Mouse (Mus musculus) megakaryocyte-erythroid progenitor cell, adult 5-6 weeks (primary cell): ENCODE data around the gene Lta. TPM values are rescaled to one million over a fixed set of nuclear protein-coding genes. Genes with fewer than 3 reads are reported as not detected.
"Not testable (repeated sequence)": the region's sequence is repeated elsewhere in the genome, so short reads cannot be mapped to it uniquely, and the experiment has no call there.

Experiments
- ATAC-seq: replicated peaks from 2 replicates; pipeline ENCODE4 v1.8.0; 2016; ENCODE audit warnings: mild to moderate bottlenecking, inconsistent platforms; ENCODE audit not compliant: severe bottlenecking, poor library complexity, low FRiP score, low TSS enrichment
- total RNA-seq, 2 experiments: library from RNA; stranded (forward) in 1 of 2; stranded (reverse) in 1 of 2; fragments of 200-1000, 215-1000 nt in 1 of 2; fragments of >200 nt in 1 of 2; fragmentation: Nextera tagmentation in 1 of 2; gene quantifications; 2 replicates each; pipeline ENCODE4 v1.2.3; 2014 to 2017

Gene Lta
- total RNA-seq, 2 experiments from 2014 or later: not detected

GRCm38 (mm10) chr17:35241305-35242014 lies 36.3 kb upstream of the Lta start, which contains the start of gene Ddx39b:
Gene Ddx39b, plus strand, starts transcription at chr17:35241746.
- ATAC-seq: peak; percentile 70

GRCm38 (mm10) chr17:35240384-35241304 lies 35.5 kb upstream of the Lta start:
- no peak for ATAC-seq

DNA sequence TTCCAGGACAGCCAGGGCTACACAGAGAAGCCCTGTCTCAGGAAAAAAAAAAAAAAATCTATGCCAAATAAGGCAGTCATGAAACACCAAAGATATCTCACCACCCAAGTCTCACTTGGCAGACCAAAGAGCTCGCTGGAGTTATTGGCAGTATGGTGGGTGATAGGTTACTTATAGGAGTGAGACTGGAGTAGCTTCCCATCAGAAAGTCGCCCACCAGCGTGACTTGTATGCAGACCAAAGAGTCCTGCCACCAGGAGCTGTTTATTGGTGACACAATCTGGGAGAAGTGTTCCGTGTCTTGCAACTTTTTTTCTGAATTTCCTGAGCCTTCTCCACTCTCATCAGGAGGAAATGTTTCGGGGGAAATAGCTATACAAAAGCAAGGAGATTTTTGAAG lies 34.5 kb upstream of the Lta start:
- no peak for ATAC-seq

- ATAC-seq: no peak
These were observed 32.4 kb upstream of the Lta start for GRCm38 (mm10) chr17:35237504-35237903.

GRCm38 (mm10) chr17:35236996-35237395 lies 31.8 kb upstream of the Lta start:
- ATAC-seq: no peak

GRCm38 (mm10) chr17:35236390-35236746 lies 31.2 kb upstream of the Lta start:
- peak; percentile 74 for ATAC-seq

DNA sequence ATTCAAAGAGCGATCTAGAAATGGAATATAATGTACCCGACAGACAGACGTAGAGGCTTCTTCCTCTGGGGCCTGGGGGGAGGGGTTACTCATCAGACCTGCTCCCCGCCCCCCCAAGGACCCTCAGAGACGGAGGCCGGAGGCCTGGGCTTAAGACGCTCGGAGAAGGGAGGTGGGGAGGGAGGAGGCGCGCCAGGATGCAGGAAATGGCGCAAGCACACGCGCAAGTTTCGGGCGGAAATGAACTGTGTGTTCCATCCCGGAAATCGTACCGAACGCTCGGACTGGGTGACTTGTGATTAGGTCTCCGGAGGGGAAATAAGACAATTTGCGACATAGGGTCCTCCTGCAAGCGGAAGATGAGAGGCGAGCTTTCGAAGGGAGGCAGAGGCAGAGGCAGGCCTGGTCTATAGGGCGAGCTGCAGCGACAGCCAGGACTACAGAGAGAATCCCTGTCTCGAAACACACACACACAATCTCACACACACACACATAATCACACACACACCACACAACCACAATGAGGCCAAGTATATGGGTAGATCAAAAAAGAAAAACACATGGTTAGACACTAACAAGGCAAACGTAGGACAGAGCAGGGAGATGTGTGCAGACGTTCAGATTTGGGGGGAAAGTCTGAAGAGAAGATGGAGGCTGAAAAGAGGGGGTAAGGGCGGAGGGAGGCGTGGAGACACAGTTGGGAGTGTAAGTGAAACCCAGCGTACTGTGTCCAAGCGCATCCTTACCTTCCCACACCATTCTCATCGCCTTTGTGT lies 30.7 kb upstream of the Lta start, which contains the start of gene Nfkbil1:
Gene Nfkbil1 (minus strand): TSS at position 179 of the 776 bp plus-strand sequence.
- peak; percentile 65 for ATAC-seq

- ATAC-seq: no peak
These were observed 29.8 kb upstream of the Lta start for GRCm38 (mm10) chr17:35234903-35235302.

- not testable (repeated sequence) for ATAC-seq
These were observed 28.9 kb upstream of the Lta start for GRCm38 (mm10) chr17:35234090-35234489.

DNA sequence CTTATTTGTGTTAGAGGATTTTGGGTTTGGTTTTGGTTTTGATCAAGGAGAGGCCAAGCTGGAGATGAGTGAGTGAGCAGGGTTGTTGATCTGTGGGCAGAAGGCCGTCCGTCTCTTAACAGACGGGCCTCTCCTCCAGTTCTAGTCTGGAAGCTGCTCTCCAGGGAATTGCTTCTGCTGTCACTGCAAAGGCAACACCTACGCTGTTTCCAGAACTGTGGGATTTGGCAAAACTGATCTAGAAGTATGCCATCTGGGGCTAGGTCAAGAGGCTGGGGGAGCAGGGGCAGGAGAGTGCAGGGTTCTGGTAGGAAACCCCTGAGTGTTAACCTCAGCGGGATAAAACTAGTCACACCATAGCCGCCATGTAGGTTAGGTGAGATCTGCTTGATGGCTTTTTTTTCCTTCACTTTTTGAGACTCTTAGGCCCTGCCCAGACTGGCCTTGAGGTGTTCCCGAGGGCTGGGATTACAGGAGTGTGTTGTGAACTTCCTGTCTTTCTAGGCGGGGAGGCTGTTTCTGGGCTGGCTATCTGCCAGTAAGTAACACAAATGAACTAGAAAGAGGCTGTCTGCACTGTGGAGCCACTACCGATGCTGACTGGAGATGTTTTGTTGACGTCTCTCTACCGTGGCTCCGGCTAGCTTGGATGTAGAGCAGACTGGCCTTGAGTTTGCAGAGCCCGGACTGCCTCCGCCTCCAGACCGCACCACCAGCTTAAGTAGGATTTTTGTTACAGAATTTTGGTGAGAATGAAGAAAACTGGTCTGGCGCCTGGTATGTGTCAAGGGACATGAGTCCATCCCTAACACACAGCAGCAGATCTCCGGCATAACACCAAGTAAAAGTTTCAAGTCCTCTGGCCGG lies 28.2 kb upstream of the Lta start, which contains the start of gene Atp6v1g2:
Gene Atp6v1g2 (plus strand): TSS at position 547 of the 867 bp plus-strand sequence.
- ATAC-seq: no peak

DNA sequence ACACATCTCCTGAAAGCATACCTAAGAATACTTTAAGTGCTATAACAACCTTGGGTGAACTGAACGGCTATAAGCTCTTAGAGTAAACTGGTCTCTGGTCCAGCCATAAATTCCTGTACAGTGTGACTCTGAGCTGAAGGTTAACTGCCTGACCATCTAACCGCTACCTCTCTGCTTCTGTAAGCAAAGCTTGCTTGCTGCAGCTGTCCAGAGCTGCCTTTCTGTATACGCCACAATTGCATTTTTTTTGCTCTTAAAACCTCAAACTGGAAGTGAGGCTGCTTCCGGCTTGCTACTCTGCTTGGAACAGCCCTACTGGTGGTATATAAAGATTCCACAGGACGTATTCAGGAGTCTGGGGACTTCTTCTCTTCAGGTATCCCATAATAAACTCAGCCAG lies 27.5 kb upstream of the Lta start:
- no peak for ATAC-seq

- ATAC-seq: peak; percentile 28; the same call in 1 of the 2 replicates
These were observed 26.9 kb upstream of the Lta start for GRCm38 (mm10) chr17:35232043-35232442.

DNA sequence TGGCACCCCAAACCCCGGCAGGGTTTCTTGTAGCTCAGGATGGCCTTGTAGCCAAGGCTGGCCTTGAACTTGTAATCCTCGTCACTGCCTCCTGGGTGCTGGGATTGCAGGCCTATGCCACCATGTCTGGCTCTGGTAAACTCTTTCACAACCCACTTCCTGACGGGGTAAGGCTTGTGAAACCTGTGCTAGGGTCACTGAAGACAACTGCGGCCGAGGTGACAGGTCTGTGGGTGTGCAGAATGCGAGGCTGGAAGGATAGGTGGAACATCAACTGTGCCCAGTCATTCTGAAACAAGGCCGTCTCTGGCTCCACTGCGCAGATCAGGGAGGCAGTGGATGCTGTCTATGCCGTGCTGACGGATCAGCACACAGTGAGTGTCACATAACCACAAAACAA lies 25.9 kb upstream of the Lta start:
- no peak for ATAC-seq

DNA sequence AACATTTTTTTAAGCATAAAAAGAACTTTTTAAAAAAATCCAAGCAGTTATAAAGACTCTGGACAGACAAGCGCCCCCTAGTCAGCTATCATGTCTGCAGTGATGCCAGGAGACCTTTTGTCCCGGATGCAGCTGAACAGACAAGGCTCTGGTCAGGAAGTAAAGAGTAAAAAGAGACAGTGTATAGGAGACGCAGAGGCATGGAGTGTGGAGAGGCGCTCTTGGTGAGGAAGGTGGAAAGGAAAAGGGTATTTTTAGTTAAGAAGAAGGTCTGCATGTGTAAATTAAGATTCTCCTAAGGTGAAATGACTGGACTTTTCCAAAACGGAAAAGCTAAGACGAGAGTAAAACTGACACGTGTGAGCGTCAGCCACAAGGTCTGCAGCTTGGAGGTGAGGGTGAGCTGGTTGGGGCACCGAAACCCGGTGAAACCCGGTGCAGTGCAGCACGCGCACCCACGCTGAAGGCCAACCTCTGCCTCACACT lies 21.5 kb upstream of the Lta start:
- no peak for ATAC-seq

DNA sequence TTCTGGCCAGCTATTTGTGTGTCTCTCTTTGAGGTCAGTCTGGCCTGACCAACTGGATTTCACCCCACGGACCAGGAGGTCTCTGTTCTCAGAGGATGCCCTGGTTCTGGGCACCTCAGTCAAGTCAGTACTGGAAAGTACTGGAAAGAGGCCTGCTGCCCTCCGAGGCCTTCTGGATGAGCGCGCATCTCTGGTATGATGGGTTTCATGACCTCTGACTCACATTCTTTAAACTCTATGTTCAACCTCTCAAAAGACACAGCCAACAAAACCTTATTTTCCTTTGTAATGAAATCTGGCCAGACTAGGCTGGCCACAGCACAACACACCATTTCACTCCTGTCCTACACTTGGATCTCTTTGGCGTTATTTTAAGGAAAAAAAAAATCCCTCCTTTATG lies 20.3 kb upstream of the Lta start:
- ATAC-seq: no peak

- no peak for ATAC-seq
These were observed 19.5 kb upstream of the Lta start for GRCm38 (mm10) chr17:35224641-35225040.

- ATAC-seq: peak; percentile 26; the same call in 1 of the 2 replicates
These were observed 17.1 kb upstream of the Lta start for GRCm38 (mm10) chr17:35222299-35222698.

DNA sequence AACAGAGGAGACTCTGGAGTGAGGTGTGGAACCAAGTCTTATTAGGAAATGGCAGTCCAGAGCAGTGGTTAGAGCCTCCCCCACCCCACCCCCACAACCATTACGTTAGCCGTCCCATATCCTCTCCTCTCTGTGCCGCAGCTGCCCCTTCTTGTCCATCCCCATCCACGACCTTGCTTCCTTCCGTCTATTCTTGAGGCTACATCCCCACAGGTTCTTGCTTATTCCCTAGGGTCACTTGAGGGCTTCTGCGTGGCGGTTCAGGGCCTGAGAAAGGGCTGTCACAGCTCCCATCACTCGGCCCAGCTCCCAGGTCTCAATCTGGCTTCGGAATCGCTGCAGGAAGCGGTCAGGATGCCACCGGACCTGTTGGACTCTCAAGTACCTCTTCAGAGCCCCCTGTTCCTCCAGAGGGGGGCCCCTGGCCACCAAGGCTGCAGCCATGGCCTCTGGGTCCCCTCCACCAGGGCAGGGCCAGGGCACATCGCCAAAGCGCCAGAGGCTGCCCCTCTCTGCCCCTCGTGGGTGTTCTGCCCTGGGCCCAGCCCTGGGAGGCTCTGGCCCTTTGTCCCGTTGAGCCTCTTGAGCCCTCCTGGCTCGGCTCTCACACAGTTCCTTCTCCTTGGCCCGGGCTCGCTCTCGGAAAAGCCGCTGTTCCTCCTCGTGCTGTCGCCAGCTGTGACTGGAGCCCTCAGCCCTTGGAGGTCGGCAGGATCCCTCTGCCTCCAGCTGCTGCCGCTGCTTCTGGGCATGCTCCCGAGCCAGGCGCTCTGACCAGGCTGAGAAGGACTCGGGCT lies 15.2 kb upstream of the Lta start, which contains the start of gene Gm16181:
Gene Gm16181 (plus strand): TSS at position 679 of the 797 bp plus-strand sequence.
- no peak for ATAC-seq
